Mouse (Mus musculus) cerebellum, adult 2 months (tissue): Measurements from ENCODE around the gene Gli3.

Source experiments
- CTCF ChIP-seq: fragments of 200-500 bp; IDR thresholded peaks from 2 replicates; pipeline ENCODE4 v1.5.1; 2011; ENCODE audit warnings: low read depth, mild to moderate bottlenecking, control low read depth, low read length, moderate library complexity, borderline replicate concordance; ENCODE audit not compliant: insufficient read depth
- POLR2A ChIP-seq: fragments of 200-500 bp; IDR thresholded peaks from 2 replicates; pipeline ENCODE4 v1.6.1; 2011; ENCODE audit warnings: low read length, control low read depth, borderline replicate concordance; ENCODE audit not compliant: insufficient read depth

DNA sequence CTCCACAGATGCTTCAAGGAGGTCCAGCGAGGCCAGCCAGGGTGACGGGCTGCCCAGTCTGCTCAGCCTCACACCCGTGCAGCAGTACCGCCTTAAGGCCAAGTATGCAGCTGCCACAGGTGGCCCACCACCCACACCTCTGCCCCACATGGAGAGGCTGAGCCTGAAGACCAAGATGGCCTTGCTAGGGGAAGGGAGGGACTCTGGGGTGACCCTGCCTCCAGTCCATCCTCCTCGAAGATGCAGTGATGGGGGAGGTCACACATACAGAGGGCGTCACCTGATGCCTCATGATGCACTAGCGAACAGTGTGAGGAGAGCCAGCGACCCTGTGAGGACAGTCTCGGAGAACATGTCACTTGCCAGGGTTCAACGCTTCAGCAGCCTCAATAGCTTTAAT lies 261.7 kb downstream of the Gli3 start:
- TF ChIP-seq CTCF = no peak
- no peak for TF ChIP-seq POLR2A
